Mouse (Mus musculus): Measurements from ENCODE around the gene Ndufs6.

- TF ChIP-seq CTCF (IDR thresholded peaks at IDR 0.05) (no peak), EP300 (IDR thresholded peaks at IDR 0.05) (no peak)
These were observed 2.6 kb upstream of the Ndufs6 start for GRCm38 (mm10) chr13:73330844-73331501.
